Mouse (Mus musculus) cerebellum, adult 2 months (tissue): ENCODE measurements around the gene Dusp18.

Experiments
- CTCF ChIP-seq: fragments of 200-500 bp; IDR thresholded peaks from 2 replicates; pipeline ENCODE4 v1.5.1; 2011; ENCODE audit warnings: low read depth, mild to moderate bottlenecking, control low read depth, low read length, moderate library complexity, borderline replicate concordance; ENCODE audit not compliant: insufficient read depth
- POLR2A ChIP-seq: fragments of 200-500 bp; IDR thresholded peaks from 2 replicates; pipeline ENCODE4 v1.6.1; 2011; ENCODE audit warnings: low read length, control low read depth, borderline replicate concordance; ENCODE audit not compliant: insufficient read depth

GRCm38 (mm10) chr11:3930019-3930418 lies 35.0 kb downstream of the Dusp18 start:
- no peak for TF ChIP-seq CTCF
- no peak for TF ChIP-seq POLR2A
